Mouse (Mus musculus) neutrophil, adult 5-6 weeks (primary cell): ENCODE measurements at regions not wholly inside any gene's neighbourhood (a gene's known extent, or its start where the extent isn't known, plus 50 kb on each side); places are given as distances from the start of the nearest gene placed in this dataset.

ENCODE experiments used
- ATAC-seq: fragments of 151-379, 151-347 bp; 2 replicates; pipeline ENCODE4 v1.8.0; 2017; ENCODE audit warnings: mild to moderate bottlenecking, moderate TSS enrichment; ENCODE audit not compliant: insufficient number of reproducible peaks, poor library complexity, low FRiP score, severe bottlenecking; ENCODE audit errors: extremely low read depth

GRCm38 (mm10) chr2:118035333-118035732 lies 76.3 kb upstream of the Thbs1 start:
- no peak for ATAC-seq

GRCm38 (mm10) chr2:118038859-118039818 lies 72.5 kb upstream of the Thbs1 start:
- ATAC-seq = no peak

- ATAC-seq = no peak
These were observed 71.9 kb upstream of the Thbs1 start for GRCm38 (mm10) chr2:118039819-118040206.

GRCm38 (mm10) chr2:118042380-118043055 lies 69.2 kb upstream of the Thbs1 start:
- no peak for ATAC-seq

GRCm38 (mm10) chr2:118044666-118045065 lies 67.0 kb upstream of the Thbs1 start:
- ATAC-seq = no peak

- ATAC-seq = no peak
These were observed 61.4 kb upstream of the Thbs1 start for GRCm38 (mm10) chr2:118050326-118050725.

- no peak for ATAC-seq
These were observed 60.1 kb upstream of the Thbs1 start for GRCm38 (mm10) chr2:118051610-118052009.

GRCm38 (mm10) chr2:118053512-118053911 lies 58.2 kb upstream of the Thbs1 start:
- ATAC-seq = no peak

- no peak for ATAC-seq
These were observed 52.9 kb upstream of the Thbs1 start for GRCm38 (mm10) chr2:118058654-118059395.

- ATAC-seq = no peak
These were observed 50.4 kb upstream of the Thbs1 start for GRCm38 (mm10) chr2:118061291-118061690.
